Mouse (Mus musculus) thymus, adult 2 months (tissue): ENCODE results near the gene Rho. TPM values are rescaled to one million over a fixed set of nuclear protein-coding genes. Genes with fewer than 3 reads are reported as not detected.

Experiments used
- DNase-seq: peaks from one replicate; pipeline ENCODE4 v3.0.0; 2021
- H3K27ac ChIP-seq: fragments of 200-500 bp; 2 replicates; pipeline ENCODE4 v1.5.1; 2012; ENCODE audit warnings: low read length, control low read depth; ENCODE audit not compliant: control insufficient read depth, insufficient read depth
- H3K27me3 ChIP-seq: fragments of 200-500 bp; 2 replicates; pipeline ENCODE4 v1.6.1; 2012; ENCODE audit warnings: mild to moderate bottlenecking, low read length, moderate library complexity, mixed read lengths; ENCODE audit not compliant: control insufficient read depth, insufficient read depth
- H3K36me3 ChIP-seq: fragments of 200-500 bp; 2 replicates; pipeline ENCODE4 v1.6.1; 2012; ENCODE audit warnings: mild to moderate bottlenecking, low read length, moderate library complexity; ENCODE audit not compliant: control insufficient read depth, insufficient read depth
- H3K4me1 ChIP-seq: fragments of 200-500 bp; replicated peaks from 2 replicates; pipeline ENCODE4 v1.6.1; 2012; ENCODE audit warnings: low read length; ENCODE audit not compliant: control insufficient read depth, insufficient read depth
- H3K4me3 ChIP-seq: fragments of 200-500 bp; 2 replicates; pipeline ENCODE4 v1.5.1; 2012; ENCODE audit warnings: mild to moderate bottlenecking, low read length, control low read depth, moderate library complexity; ENCODE audit not compliant: control insufficient read depth, insufficient read depth
- CTCF ChIP-seq: fragments of 200-500 bp; IDR thresholded peaks from 2 replicates; pipeline ENCODE4 v1.5.1; 2012; ENCODE audit warnings: mild to moderate bottlenecking, control low read depth, low read length, moderate library complexity, borderline replicate concordance; ENCODE audit not compliant: control insufficient read depth, poor library complexity, insufficient read depth; ENCODE audit errors: extremely low read depth
- POLR2A ChIP-seq: fragments of 200-500 bp; IDR thresholded peaks from 2 replicates; pipeline ENCODE4 v1.6.1; 2012; ENCODE audit warnings: mild to moderate bottlenecking, low read length, control low read depth, moderate library complexity; ENCODE audit not compliant: control insufficient read depth, poor library complexity, insufficient read depth; ENCODE audit errors: extremely low read depth
- WGBS: fragments of 180-500 bp; shearing (Covaris S2); methylation state at CpG from one replicate; pipeline ENCODE4 v1.1.7; 2018; 5-methylcytosine and 5-hydroxymethylcytosine counted together
- polyA plus RNA-seq: library from polyadenylated mRNA; depleted of rRNA; stranded (reverse); fragments of >200 nt; gene quantifications from 2 replicates; pipeline ENCODE4 v1.2.3, GENCODE M21; 2012

Rho gene
- polyA plus RNA-seq, 1 experiment: 1.3 TPM

DNA sequence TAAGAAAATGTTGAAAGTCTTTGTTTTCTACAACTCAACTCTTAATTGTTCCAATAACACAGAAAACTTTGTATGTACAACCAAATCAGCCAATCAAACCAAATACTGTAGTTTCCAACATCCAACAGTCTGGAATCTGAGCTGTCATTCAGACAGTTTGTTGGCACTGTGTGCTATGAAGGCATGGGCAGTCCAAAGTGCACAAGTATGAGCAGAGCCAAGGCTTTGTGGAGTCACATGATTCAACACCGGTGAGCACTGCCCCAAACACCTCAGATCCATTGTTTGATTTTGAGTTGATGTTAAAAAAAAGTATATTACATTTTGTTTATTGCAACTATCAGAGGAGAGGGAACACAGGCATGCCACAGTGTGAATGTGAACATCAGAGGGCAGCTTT, 9.1 kb downstream of the Rho start:
- H3K4me1 ChIP-seq: peaks cover 7% of the 10 kb centered on the region
- no peak for TF ChIP-seq CTCF
- no peak for TF ChIP-seq POLR2A
- H3K27ac ChIP-seq: no peak overlapping the region
- no peak for DNase-seq
- no peak overlapping the region for H3K4me3 ChIP-seq
- 88% methylated on average over 1 of the region's 1 CpGs for WGBS
- H3K36me3 ChIP-seq: no peaks in the 10 kb centered on the region
- no peaks in the 10 kb centered on the region for H3K27me3 ChIP-seq

DNA sequence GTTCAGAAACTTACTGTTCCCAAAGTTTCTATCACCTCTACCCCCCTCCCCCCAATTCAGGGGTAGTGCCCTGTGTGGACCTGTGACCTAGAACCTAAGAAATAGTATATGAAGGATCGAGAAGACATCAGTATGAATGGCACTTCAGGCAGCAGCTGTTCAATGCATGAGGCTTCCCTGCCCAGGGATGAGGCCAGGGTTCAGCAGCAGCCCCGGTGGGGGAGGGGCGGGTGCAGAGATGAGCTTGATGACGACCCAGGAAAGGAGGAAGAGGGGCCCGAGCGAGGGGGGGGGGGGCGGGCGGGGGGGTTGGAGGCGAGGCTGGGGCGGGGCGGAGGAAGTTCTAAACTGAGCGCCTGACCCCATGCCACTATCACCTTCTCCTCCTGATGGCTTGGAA, 9.6 kb downstream of the Rho start:
- Histone ChIP-seq H3K27ac (no peak overlapping the region), H3K36me3 (no peaks in the 10 kb centered on the region), H3K4me1 (peaks cover 10% of the 10 kb centered on the region), H3K4me3 (no peak overlapping the region), H3K27me3 (no peaks in the 10 kb centered on the region)
- DNase-seq: peak; percentile 20
- 12% methylated on average over 9 of the region's 12 CpGs for WGBS
- no peak for TF ChIP-seq POLR2A
- no peak for TF ChIP-seq CTCF

DNA sequence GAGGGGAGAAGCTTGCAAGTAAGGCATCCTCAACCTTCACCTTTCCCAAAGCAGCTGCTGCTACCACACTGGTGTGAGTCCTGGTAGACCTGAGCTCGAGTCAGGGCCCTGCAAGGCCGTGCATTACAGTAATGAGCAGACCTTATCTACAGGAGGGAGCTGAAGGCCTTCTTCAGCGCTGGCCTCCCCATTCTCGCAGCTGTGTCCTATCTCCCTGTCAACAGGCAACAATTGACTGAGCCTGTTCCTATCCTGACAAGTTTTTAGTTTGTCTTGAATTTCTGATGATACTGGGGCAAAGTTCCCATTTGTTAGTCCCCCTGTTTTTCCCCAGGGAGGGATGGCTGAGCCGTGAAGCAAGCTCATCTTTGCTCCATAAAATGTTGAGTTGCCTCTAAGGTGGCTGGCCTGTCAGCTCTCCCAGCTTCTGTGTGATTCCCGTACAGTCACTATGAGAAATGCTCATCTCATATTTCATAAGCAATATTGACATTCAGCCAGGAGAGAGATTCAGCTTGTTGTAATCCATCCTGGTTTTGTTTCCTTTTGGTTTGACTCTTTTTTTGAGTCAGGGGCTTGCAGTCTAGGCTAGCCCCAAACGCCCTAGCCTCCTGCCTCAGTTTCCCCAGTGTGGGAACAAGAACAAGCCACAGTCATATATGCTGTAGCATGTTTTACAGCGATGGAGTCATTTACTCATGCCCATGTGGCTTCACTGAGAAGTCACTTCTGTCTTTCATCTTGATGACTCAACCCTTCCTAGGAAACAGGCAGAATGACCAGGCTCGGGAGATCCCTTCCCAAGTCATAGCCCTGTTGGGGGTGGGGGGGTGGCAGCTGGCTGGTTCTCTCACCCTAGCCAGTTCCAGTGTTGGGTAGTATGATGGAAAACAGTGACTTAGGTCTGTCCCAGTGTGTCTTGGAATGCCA, 12.2 kb downstream of the Rho start:
- TF ChIP-seq CTCF (no peak), POLR2A (no peak)
- Histone ChIP-seq H3K27ac (no peak overlapping the region), H3K27me3 (no peaks in the 10 kb centered on the region), H3K36me3 (no peaks in the 10 kb centered on the region), H3K4me3 (no peak overlapping the region), H3K4me1 (peaks cover 10% of the 10 kb centered on the region)
- no peak for DNase-seq
- WGBS: 91% methylated on average over 9 of the region's 9 CpGs

DNA sequence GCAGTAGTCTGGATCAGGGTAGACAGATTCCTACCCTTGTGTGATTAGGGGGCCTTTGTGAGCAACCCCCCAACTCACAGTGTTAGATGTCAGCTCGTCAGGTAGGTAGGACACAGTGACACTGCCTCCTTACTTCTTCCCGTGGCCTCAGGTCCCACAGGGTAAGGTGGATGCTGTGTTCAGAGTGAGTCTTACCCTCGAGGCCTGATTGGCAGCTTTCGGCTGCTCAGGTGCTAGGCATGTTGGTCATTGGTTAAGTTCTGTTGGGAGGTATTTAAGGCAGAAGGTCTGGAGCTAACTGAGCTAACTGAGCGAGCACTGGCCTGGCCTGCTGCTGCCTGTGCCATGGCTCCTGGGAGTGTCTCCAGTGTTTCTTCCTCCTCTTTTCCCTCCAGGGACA, 13.1 kb downstream of the Rho start, which contains the start of gene H1foo:
TSS of gene H1foo (plus strand) at position 301 of the 400 bp plus-strand sequence.
- peaks cover 10% of the 10 kb centered on the region for H3K4me1 ChIP-seq

DNA sequence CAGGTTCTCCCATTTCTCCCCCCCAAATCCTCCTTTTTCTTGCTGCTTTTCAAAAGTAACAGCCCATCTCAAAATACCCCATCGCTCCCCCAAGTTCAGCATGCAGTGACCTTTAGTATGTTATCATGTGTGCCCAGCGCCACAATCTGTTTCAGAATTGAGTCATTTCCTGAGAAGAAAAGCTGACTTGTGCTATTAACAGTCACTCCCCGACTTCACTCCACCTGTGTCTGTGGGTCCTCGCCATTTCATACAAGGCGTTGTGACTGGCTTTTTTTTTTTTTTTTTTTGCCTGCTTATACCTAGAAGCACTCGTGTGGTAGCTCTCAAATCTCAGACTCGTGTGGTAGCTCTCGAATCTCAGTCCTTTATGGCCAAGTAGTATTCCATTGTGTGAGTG, 14.1 kb downstream of the Rho start:
- no peaks in the 10 kb centered on the region for H3K27me3 ChIP-seq

More for the DNA sequence above, 13.1 kb downstream of the Rho start, which contains the start of gene H1foo:
- Histone ChIP-seq H3K27ac (no peak within 1 kb of the TSS), H3K36me3 (no peaks in the 10 kb centered on the region), H3K4me3 (no peak within 1 kb of the TSS), H3K27me3 (no peaks in the 10 kb centered on the region)
- 94% methylated on average over 5 of the region's 5 CpGs for WGBS
- no peak for DNase-seq
- TF ChIP-seq POLR2A: no peak
- no peak for TF ChIP-seq CTCF

DNA sequence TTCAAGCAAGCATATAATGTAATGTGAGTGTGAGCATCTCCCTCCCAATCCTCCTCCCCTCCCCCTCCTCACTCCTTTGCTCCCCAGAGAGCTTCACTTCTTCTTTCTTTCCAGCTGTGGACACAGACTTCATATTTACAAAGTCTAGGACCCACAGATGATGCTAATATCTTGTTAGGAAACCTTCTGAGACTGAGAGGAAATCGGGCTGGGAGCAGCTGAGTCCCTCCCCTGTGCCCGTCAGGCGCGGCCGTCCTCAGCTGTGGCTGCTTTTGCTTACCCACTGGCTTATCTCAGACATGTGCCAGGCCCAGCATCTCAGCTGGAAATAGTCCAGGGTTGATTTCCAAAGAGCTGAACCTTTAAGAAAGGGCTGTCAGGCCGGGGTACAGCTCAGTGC, 14.8 kb downstream of the Rho start:
- DNase-seq: no peak
- Histone ChIP-seq H3K4me1 (peaks cover 6% of the 10 kb centered on the region), H3K27me3 (no peaks in the 10 kb centered on the region), H3K27ac (no peak overlapping the region), H3K4me3 (no peak overlapping the region), H3K36me3 (no peaks in the 10 kb centered on the region)
- WGBS: 54% methylated on average over 6 of the region's 6 CpGs
- no peak for TF ChIP-seq CTCF
- TF ChIP-seq POLR2A: no peak

More for the DNA sequence above, 14.1 kb downstream of the Rho start:
- Histone ChIP-seq H3K27ac (no peak overlapping the region), H3K4me1 (peaks cover 10% of the 10 kb centered on the region), H3K36me3 (no peaks in the 10 kb centered on the region), H3K4me3 (no peak overlapping the region)
- DNase-seq: no peak
- WGBS: 55% methylated on average over 8 of the region's 8 CpGs
- TF ChIP-seq POLR2A (no peak), CTCF (no peak)

DNA sequence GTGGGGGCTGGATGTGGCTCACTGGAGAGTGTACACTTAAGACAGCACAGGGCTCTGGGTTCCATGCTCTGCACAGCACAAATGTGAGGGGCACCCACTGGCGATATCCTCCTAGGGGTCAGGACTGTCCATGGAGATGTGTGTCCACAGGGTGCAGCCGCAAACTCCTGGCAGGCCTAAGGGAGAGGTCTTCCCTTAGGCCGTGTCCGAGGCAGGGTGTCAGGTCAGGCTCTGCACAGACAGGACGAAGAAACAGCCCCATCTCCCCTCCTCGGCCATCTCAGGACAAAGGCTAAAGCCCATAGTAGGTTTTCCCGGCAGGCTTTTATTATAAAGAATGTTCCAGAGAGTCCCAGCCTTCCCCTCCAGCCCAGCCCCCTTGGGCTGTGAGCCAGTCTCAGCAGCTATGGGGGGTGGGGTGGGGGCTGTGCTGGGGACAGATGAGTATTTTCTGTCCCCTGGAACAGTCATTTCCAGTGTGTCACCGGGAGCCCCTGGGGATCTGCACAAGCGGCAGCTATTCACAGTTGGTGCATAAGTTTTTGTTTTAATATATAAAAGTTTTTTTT, 23.0 kb downstream of the Rho start:
- no peak overlapping the region for H3K27ac ChIP-seq
- 97% methylated on average over 9 of the region's 9 CpGs for WGBS
- no peaks in the 10 kb centered on the region for H3K27me3 ChIP-seq
- no peak for DNase-seq
- TF ChIP-seq POLR2A: no peak
- no peak for TF ChIP-seq CTCF
- H3K4me1 ChIP-seq: peaks cover 9% of the 10 kb centered on the region
- H3K4me3 ChIP-seq: no peak overlapping the region
- peaks cover 43% of the 10 kb centered on the region for H3K36me3 ChIP-seq
